Mouse (Mus musculus) lung, postnatal 0 days (tissue): ENCODE measurements around the gene Pramef20. TPM values are rescaled to one million over a fixed set of nuclear protein-coding genes. Genes with fewer than 3 reads are reported as not detected.
"Not testable (repeated sequence)": the region's sequence is repeated elsewhere in the genome, so short reads cannot be mapped to it uniquely, and the experiment has no call there.

Source experiments
- ATAC-seq: fragments of 200-750 bp; cut with Nextera tagmentation; 2 replicates; pipeline ENCODE4 v1.8.0; 2017; ENCODE audit warnings: moderate library complexity
- DNase-seq: peaks from one replicate; pipeline ENCODE4 v3.0.0-alpha.2; 2016; ENCODE audit warnings: low spot score
- H3K27ac ChIP-seq: fragments of 300-500 bp; sonication (generic); 2 replicates; pipeline ENCODE4 v1.5.1; 2014; ENCODE audit warnings: antibody characterized with exemption, mild to moderate bottlenecking, low read length, mixed read lengths
- H3K27me3 ChIP-seq: fragments of 300-500 bp; sonication (generic); replicated peaks from 2 replicates; pipeline ENCODE4 v1.6.1; 2014; ENCODE audit warnings: low read length, mixed read lengths; ENCODE audit not compliant: insufficient read depth
- H3K36me3 ChIP-seq: fragments of 300-500 bp; sonication (generic); 2 replicates; pipeline ENCODE4 v1.6.1; 2014; ENCODE audit warnings: low read length, mixed read lengths; ENCODE audit not compliant: insufficient read depth
- H3K4me1 ChIP-seq: fragments of 300-500 bp; sonication (generic); 2 replicates; pipeline ENCODE4 v1.6.1; 2014; ENCODE audit warnings: antibody characterized with exemption, low read depth, low read length, mixed read lengths; ENCODE audit not compliant: insufficient read depth
- H3K4me2 ChIP-seq: fragments of 300-500 bp; sonication (generic); replicated peaks from 2 replicates; pipeline ENCODE4 v1.6.1; 2014; ENCODE audit warnings: low read depth, mild to moderate bottlenecking, low read length, moderate library complexity, mixed read lengths
- H3K4me3 ChIP-seq: fragments of 300-500 bp; sonication (generic); 2 replicates; pipeline ENCODE4 v1.5.1; 2014; ENCODE audit warnings: low read depth, low read length
- H3K9ac ChIP-seq: fragments of 300-500 bp; sonication (generic); replicated peaks from 2 replicates; pipeline ENCODE4 v1.6.1; 2014; ENCODE audit warnings: low read depth, mild to moderate bottlenecking
- H3K9me3 ChIP-seq: fragments of 300-500 bp; sonication (generic); 2 replicates; pipeline ENCODE4 v1.6.1; 2016; ENCODE audit warnings: low read length, mixed read lengths
- CTCF ChIP-seq: IDR thresholded peaks from 2 replicates; pipeline ENCODE4 v1.5.1; 2016; ENCODE audit warnings: antibody characterized with exemption, mild to moderate bottlenecking
- EP300 ChIP-seq: IDR thresholded peaks from 2 replicates; pipeline ENCODE4 v1.6.1; 2016; ENCODE audit warnings: antibody characterized with exemption, mild to moderate bottlenecking, control low read depth
- WGBS: fragments of 180-500 bp; shearing (Covaris S2); extraction: QIAGEN DNeasy Blood & Tissue Kit; methylation state at CpG from one replicate; pipeline ENCODE4 v1.1.7; 2014; 5-methylcytosine and 5-hydroxymethylcytosine counted together
- polyA plus RNA-seq: library from polyadenylated mRNA; unstranded; fragments of >200 nt; fragmentation: Nextera tagmentation; extraction: Ambion mirVana; gene quantifications from 2 replicates; pipeline ENCODE4 v1.2.1, GENCODE M21; 2015

Gene Pramef20
- polyA plus RNA-seq, 1 experiment from 2014 or later = not detected

DNA sequence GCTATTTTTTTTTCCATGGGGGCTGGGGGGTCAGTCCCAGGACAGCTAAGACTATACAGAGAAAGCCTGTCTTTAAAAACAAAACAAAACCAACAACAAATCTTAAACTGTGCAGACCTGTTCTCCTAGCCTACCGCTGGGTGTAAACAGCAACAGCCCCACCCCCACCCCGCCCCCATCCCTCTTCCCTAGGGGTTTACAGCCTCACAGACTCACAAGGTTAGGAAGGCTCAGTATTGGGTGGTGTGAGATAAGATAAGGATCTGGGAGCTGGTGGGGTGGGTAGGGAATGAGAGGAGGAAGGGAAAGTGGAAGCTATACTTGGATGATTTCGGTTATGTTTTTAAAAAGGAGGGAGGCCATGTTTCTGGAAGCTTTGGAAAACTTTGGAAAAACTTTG lies 18.6 kb upstream of the Pramef20 start:
- H3K4me2 ChIP-seq = no peak overlapping the region
- no peak for DNase-seq
- H3K4me1 ChIP-seq = no peaks in the 10 kb centered on the region
- WGBS = 23% methylated on average over 3 of the region's 3 CpGs
- no peaks in the 10 kb centered on the region for H3K27me3 ChIP-seq
- H3K36me3 ChIP-seq = no peaks in the 10 kb centered on the region
- no peak overlapping the region for H3K9ac ChIP-seq
- no peaks in the 10 kb centered on the region; the same call in 1 of the 2 replicates for H3K9me3 ChIP-seq
- H3K4me3 ChIP-seq = no peak overlapping the region
- TF ChIP-seq CTCF (no peak), EP300 (no peak)
- ATAC-seq = no peak
- no peak overlapping the region for H3K27ac ChIP-seq

DNA sequence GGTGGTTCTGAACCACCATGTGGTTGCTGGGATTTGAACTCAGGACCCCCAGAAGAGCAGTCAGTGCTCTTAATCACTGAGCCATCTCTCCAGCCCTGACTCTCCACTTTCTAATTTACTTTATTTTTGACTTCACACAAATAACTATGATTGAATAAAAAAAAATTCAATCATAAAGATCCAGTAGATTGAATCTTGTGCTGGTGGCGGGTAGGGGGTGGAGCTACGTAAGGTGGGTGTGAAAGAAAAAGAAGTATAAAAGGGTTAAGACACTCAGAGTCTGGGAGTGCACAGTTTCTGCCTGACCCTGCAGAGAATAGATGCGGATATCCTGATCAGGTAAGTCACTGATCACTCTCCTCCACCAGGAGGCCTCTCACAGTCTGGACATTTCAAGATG lies 20.1 kb downstream of the Pramef20 start, which contains the start of gene Gm13119:
TSS of gene Gm13119 (plus strand) at position 301 of the 400 bp plus-strand sequence.
- not testable (repeated sequence) for H3K4me3 ChIP-seq, H3K4me2 ChIP-seq, H3K27me3 ChIP-seq, H3K27ac ChIP-seq, H3K4me1 ChIP-seq, H3K9me3 ChIP-seq, ATAC-seq, DNase-seq, H3K36me3 ChIP-seq, H3K9ac ChIP-seq
- WGBS = 78% methylated on average over 3 of the region's 3 CpGs

DNA sequence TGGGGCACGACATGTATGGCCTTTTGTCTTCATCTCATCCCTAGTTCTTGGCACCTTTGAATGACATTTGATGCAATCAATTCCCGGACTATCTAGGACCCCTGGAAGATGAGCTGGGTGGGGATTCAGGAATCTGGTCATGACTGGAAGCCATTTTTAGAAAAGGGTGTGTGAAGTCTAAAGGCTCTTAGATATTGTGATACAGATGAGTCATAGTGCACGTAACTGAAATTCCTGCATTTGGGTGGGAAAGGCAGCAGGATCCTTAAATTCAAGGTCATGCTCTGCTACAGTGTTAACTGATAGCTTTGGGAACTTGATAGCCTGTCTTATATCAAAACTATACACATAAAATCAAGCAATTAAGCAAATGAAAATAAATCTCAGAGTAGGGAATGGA lies 41.9 kb downstream of the Pramef20 start:
- WGBS = 84% methylated on average over 2 of the region's 3 CpGs
- not testable (repeated sequence) for H3K27me3 ChIP-seq, ATAC-seq

DNA sequence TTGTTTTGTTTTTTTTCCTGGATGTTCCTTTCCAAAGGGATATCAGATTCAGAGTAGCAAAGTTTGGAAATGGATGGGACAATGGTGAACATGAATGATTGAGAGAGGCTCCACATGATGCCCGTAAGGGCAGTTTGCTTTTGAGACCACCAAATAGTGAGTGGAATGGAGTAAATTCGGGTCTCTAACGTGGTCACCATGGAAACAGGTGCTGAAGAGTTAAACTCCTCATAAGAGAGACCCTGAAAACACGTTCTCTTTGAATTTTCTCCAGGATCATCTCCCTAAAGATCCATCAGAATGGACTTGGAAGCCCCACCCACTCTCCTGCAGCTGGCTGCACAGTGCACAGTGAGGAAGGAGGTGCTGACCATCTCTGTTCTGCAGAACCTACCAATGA lies 47.8 kb downstream of the Pramef20 start, which contains the start of gene Gm13128:
TSS of gene Gm13128 (plus strand) at position 301 of the 400 bp plus-strand sequence.
- not testable (repeated sequence) for H3K9ac ChIP-seq, H3K4me1 ChIP-seq, H3K4me2 ChIP-seq, H3K36me3 ChIP-seq, H3K27ac ChIP-seq, H3K4me3 ChIP-seq, H3K27me3 ChIP-seq, ATAC-seq, H3K9me3 ChIP-seq, DNase-seq
- WGBS = 42% methylated on average over 4 of the region's 4 CpGs

More for the DNA sequence above, 41.9 kb downstream of the Pramef20 start:
- H3K36me3 ChIP-seq, H3K4me1 ChIP-seq, H3K27ac ChIP-seq, DNase-seq, H3K9ac ChIP-seq, H3K9me3 ChIP-seq, H3K4me3 ChIP-seq, H3K4me2 ChIP-seq: not testable (repeated sequence)

Other genes starting within 250 kb of the Pramef20 start
- not detected in 2 replicates for gene Oog3, start 215.3 kb downstream of the Pramef20 start, polyA plus RNA-seq
- gene Oog2, start 187.2 kb downstream of the Pramef20 start, polyA plus RNA-seq = not detected in 2 replicates
- not detected in 2 replicates for gene C87977, start 164.6 kb downstream of the Pramef20 start, polyA plus RNA-seq
- gene Pramel5, start 97.4 kb downstream of the Pramef20 start, polyA plus RNA-seq = not detected in 2 replicates
- gene Gm13128, start 47.7 kb downstream of the Pramef20 start, polyA plus RNA-seq = not detected in 2 replicates
- gene Gm13119, start 20.0 kb downstream of the Pramef20 start, polyA plus RNA-seq = not detected in 2 replicates
- 0.08 and 0.14 TPM in 2 replicates for gene Pramef12, start 30.5 kb upstream of the Pramef20 start, polyA plus RNA-seq
- not detected in 2 replicates for gene 1700012P22Rik, start 60.8 kb upstream of the Pramef20 start, polyA plus RNA-seq
- gene Gm9944, start 75.4 kb upstream of the Pramef20 start, polyA plus RNA-seq = not detected in 2 replicates
- gene Aadacl3, start 85.8 kb upstream of the Pramef20 start, polyA plus RNA-seq = not detected in 2 replicates
- gene 9430007A20Rik, start 141.9 kb upstream of the Pramef20 start, polyA plus RNA-seq = not detected in 2 replicates
- not detected in 2 replicates for gene Gm13124, start 187.2 kb upstream of the Pramef20 start, polyA plus RNA-seq
- gene Aadacl4, start 235.8 kb upstream of the Pramef20 start, polyA plus RNA-seq = not detected in 2 replicates